Mouse (Mus musculus): Measurements from ENCODE around the gene Arel1. TPM values are rescaled to one million over a fixed set of nuclear protein-coding genes. Genes with fewer than 3 reads are reported as not detected.
A peak's percentile ranks its signal among the peaks of the same experiment; 100 is the strongest.

Arel1 gene
- polyA plus RNA-seq (2015; fragmentation: Nextera tagmentation; extraction: Ambion mirVana): 34.5 and 36.6 TPM in 2 replicates

GRCm38 (mm10) chr12:84970428-84971096, at the start of gene Arel1, which contains the start of gene Fcf1:
Gene Arel1, minus strand, starts transcription at chr12:84970900.
Gene Fcf1, plus strand, starts transcription at chr12:84970897.
- Histone ChIP-seq H3K9me3 (no peaks in the 10 kb centered on the region), H3K4me2 (peak within 1 kb of the TSS; percentile 88), H3K36me3 (replicated peaks) (peaks cover 6% of the 10 kb centered on the region; the same call in 1 of the 2 replicates), H3K4me3 (peak within 1 kb of the TSS; percentile 76), H3K27ac (peak within 1 kb of the TSS; percentile 71), H3K9ac (peak within 1 kb of the TSS; percentile 72), H3K27me3 (replicated peaks) (no peaks in the 10 kb centered on the region), H3K4me1 (peaks cover 20% of the 10 kb centered on the region)
- peak; percentile 89 for ATAC-seq (replicated peaks)
- under 1% methylated on average over 42 of the region's 42 CpGs for WGBS

- Histone ChIP-seq H3K36me3 (replicated peaks) (peaks cover 31% of the 10 kb centered on the region), H3K9ac (no peak overlapping the region), H3K27me3 (replicated peaks) (no peaks in the 10 kb centered on the region), H3K4me1 (no peaks in the 10 kb centered on the region), H3K27ac (no peak overlapping the region), H3K4me3 (no peak overlapping the region), H3K4me2 (no peak overlapping the region), H3K9me3 (no peaks in the 10 kb centered on the region)
- ATAC-seq (replicated peaks): no peak
- 89% methylated on average over 2 of the region's 2 CpGs for WGBS
Observed at GRCm38 (mm10) chr12:85012185-85012584, 41.5 kb upstream of the Arel1 start.

- no peak for ATAC-seq (replicated peaks)
- no peaks in the 10 kb centered on the region for H3K27me3 ChIP-seq (replicated peaks)
- WGBS: 92% methylated on average over 2 of the region's 2 CpGs
- no peak overlapping the region for H3K27ac ChIP-seq
- H3K9me3 ChIP-seq: no peaks in the 10 kb centered on the region
- H3K4me3 ChIP-seq: no peak overlapping the region
- no peak overlapping the region for H3K9ac ChIP-seq
- no peak overlapping the region for H3K4me2 ChIP-seq
- H3K36me3 ChIP-seq (replicated peaks): peaks cover 21% of the 10 kb centered on the region
- H3K4me1 ChIP-seq: no peaks in the 10 kb centered on the region
Observed at GRCm38 (mm10) chr12:85010541-85010940, 39.8 kb upstream of the Arel1 start.

- H3K36me3 ChIP-seq (replicated peaks): peaks cover 20% of the 10 kb centered on the region
- no peaks in the 10 kb centered on the region for H3K4me1 ChIP-seq
- no peak overlapping the region for H3K27ac ChIP-seq
- H3K27me3 ChIP-seq (replicated peaks): no peaks in the 10 kb centered on the region
- 94% methylated on average over 1 of the region's 1 CpGs for WGBS
- H3K4me2 ChIP-seq: no peak overlapping the region
- H3K9me3 ChIP-seq: no peaks in the 10 kb centered on the region
- no peak overlapping the region for H3K4me3 ChIP-seq
- ATAC-seq (replicated peaks): no peak
- no peak overlapping the region for H3K9ac ChIP-seq
Observed at GRCm38 (mm10) chr12:85009776-85010175, 39.1 kb upstream of the Arel1 start.

- no peak overlapping the region for H3K9ac ChIP-seq
- H3K36me3 ChIP-seq (replicated peaks): 0 out of 2 replicates have a peak, but pooled peaks cover 6% of the 10 kb centered on the region
- no peaks in the 10 kb centered on the region for H3K4me1 ChIP-seq
- no peak overlapping the region for H3K4me2 ChIP-seq
- no peaks in the 10 kb centered on the region for H3K9me3 ChIP-seq
- H3K4me3 ChIP-seq: no peak overlapping the region
- no peak for ATAC-seq (replicated peaks)
- no peaks in the 10 kb centered on the region for H3K27me3 ChIP-seq (replicated peaks)
- no peak overlapping the region for H3K27ac ChIP-seq
Observed at GRCm38 (mm10) chr12:85007021-85007420, 36.3 kb upstream of the Arel1 start.

- 84% methylated on average over 1 of the region's 1 CpGs for WGBS
- no peak for ATAC-seq (replicated peaks)
- H3K4me2 ChIP-seq: no peak overlapping the region
Observed at GRCm38 (mm10) chr12:85006206-85006605, 35.5 kb upstream of the Arel1 start.

GRCm38 (mm10) chr12:84999053-84999452, 28.4 kb upstream of the Arel1 start:
- Histone ChIP-seq H3K27me3 (replicated peaks) (no peaks in the 10 kb centered on the region), H3K9me3 (no peaks in the 10 kb centered on the region), H3K4me3 (peak overlapping the region; percentile 90), H3K4me2 (peak overlapping the region; percentile 93), H3K36me3 (replicated peaks) (no peaks in the 10 kb centered on the region), H3K27ac (no peak overlapping the region), H3K9ac (0 out of 2 replicates have a peak overlapping the region, but pooled peaks have one; percentile 99), H3K4me1 (peaks cover 31% of the 10 kb centered on the region)
- no peak for ATAC-seq (replicated peaks)

More at GRCm38 (mm10) chr12:85006206-85006605, 35.5 kb upstream of the Arel1 start:
- H3K4me3 ChIP-seq: no peak overlapping the region
- no peaks in the 10 kb centered on the region for H3K4me1 ChIP-seq
- H3K36me3 ChIP-seq (replicated peaks): 0 out of 2 replicates have a peak, but pooled peaks cover 6% of the 10 kb centered on the region
- H3K9ac ChIP-seq: no peak overlapping the region
- no peak overlapping the region for H3K27ac ChIP-seq
- no peaks in the 10 kb centered on the region for H3K9me3 ChIP-seq
- H3K27me3 ChIP-seq (replicated peaks): no peaks in the 10 kb centered on the region

GRCm38 (mm10) chr12:84996501-84997398, 26.1 kb upstream of the Arel1 start:
- Histone ChIP-seq H3K9me3 (peaks cover 2% of the 10 kb centered on the region; the same call in 1 of the 2 replicates), H3K27ac (peak overlapping the region; percentile 86), H3K9ac (peak overlapping the region; percentile 99), H3K4me3 (peak overlapping the region; percentile 90), H3K27me3 (replicated peaks) (no peaks in the 10 kb centered on the region), H3K4me1 (peaks cover 31% of the 10 kb centered on the region), H3K4me2 (peak overlapping the region; percentile 93), H3K36me3 (replicated peaks) (no peaks in the 10 kb centered on the region)
- peak; percentile 65 for ATAC-seq (replicated peaks)
- under 1% methylated on average over 44 of the region's 44 CpGs for WGBS

GRCm38 (mm10) chr12:84996083-84996496, 25.4 kb upstream of the Arel1 start, which contains the start of gene Ylpm1:
Gene Ylpm1, plus strand, starts transcription at chr12:84996321.
- Histone ChIP-seq H3K9ac (peak within 1 kb of the TSS; percentile 99), H3K4me3 (peak within 1 kb of the TSS; percentile 90), H3K27me3 (replicated peaks) (no peaks in the 10 kb centered on the region), H3K9me3 (peaks cover 2% of the 10 kb centered on the region; the same call in 1 of the 2 replicates), H3K27ac (peak within 1 kb of the TSS; percentile 86), H3K36me3 (replicated peaks) (no peaks in the 10 kb centered on the region), H3K4me1 (peaks cover 31% of the 10 kb centered on the region), H3K4me2 (peak within 1 kb of the TSS; percentile 93)
- under 1% methylated on average over 45 of the region's 45 CpGs for WGBS
- peak; percentile 98 for ATAC-seq (replicated peaks)

GRCm38 (mm10) chr12:84995112-84995761, 24.5 kb upstream of the Arel1 start:
- 91% methylated on average over 9 of the region's 9 CpGs for WGBS

GRCm38 (mm10) chr12:84989456-84989855, 18.8 kb upstream of the Arel1 start:
- H3K27me3 ChIP-seq (replicated peaks): no peaks in the 10 kb centered on the region
- no peak for ATAC-seq (replicated peaks)
- H3K4me3 ChIP-seq: no peak overlapping the region
- H3K36me3 ChIP-seq (replicated peaks): no peaks in the 10 kb centered on the region
- H3K27ac ChIP-seq: no peak overlapping the region
- H3K4me1 ChIP-seq: no peaks in the 10 kb centered on the region
- H3K9me3 ChIP-seq: peaks cover 2% of the 10 kb centered on the region; the same call in 1 of the 2 replicates
- WGBS: 74% methylated on average over 4 of the region's 4 CpGs
- no peak overlapping the region for H3K4me2 ChIP-seq
- H3K9ac ChIP-seq: no peak overlapping the region

More at GRCm38 (mm10) chr12:84995112-84995761, 24.5 kb upstream of the Arel1 start:
- Histone ChIP-seq H3K9me3 (peaks cover 2% of the 10 kb centered on the region; the same call in 1 of the 2 replicates), H3K27ac (no peak overlapping the region), H3K4me2 (peak overlapping the region; percentile 40), H3K4me1 (peaks cover 28% of the 10 kb centered on the region), H3K9ac (no peak overlapping the region), H3K27me3 (replicated peaks) (no peaks in the 10 kb centered on the region), H3K36me3 (replicated peaks) (no peaks in the 10 kb centered on the region), H3K4me3 (peak overlapping the region; percentile 90; the same call in 1 of the 2 replicates)
- no peak for ATAC-seq (replicated peaks)

All from midbrain, embryonic 15.5 days (tissue).